Mouse (Mus musculus) liver, adult 2 months (tissue): Measurements from ENCODE around the gene Frem1.

Experiments
- CTCF ChIP-seq: fragments of 200-500 bp; IDR thresholded peaks from 2 replicates; pipeline ENCODE4 v1.5.1; 2011; ENCODE audit warnings: low read depth, low read length, control low read depth
- POLR2A ChIP-seq: fragments of 200-500 bp; IDR thresholded peaks from 2 replicates; pipeline ENCODE4 v1.6.1; 2011; ENCODE audit warnings: low read length, control low read depth; ENCODE audit not compliant: insufficient read depth; ENCODE audit errors: extremely low read depth

GRCm38 (mm10) chr4:82872121-82872520, 180.0 kb downstream of the Frem1 start:
- no peak for TF ChIP-seq POLR2A
- TF ChIP-seq CTCF: no peak
